Mouse (Mus musculus) MEL (cell line): ENCODE results near the gene Gm10203.

Source experiments
- CTCF ChIP-seq, 3 experiments: IDR thresholded peaks in 2 of 3; conservative IDR thresholded peaks in 1 of 3; 2 replicates each; pipeline ENCODE4 v1.5.1; 2011 to 2012; ENCODE audit warnings: low read length in 3 of 3, low read depth in 2 of 3, mild to moderate bottlenecking in 2 of 3, improper control_type of control experiment in 1 of 3, inconsistent platforms in 1 of 3, mixed read lengths in 1 of 3, moderate library complexity in 1 of 3; ENCODE audit not compliant: control insufficient read depth in 1 of 3, insufficient read depth in 1 of 3, poor library complexity in 1 of 3, severe bottlenecking in 1 of 3
- ELF1 ChIP-seq: IDR thresholded peaks from 2 replicates; pipeline ENCODE4 v1.6.1; 2014; ENCODE audit warnings: low read depth, mild to moderate bottlenecking, inconsistent platforms, low read length, improper control_type of control experiment, moderate library complexity
- GABPA ChIP-seq: IDR thresholded peaks from 2 replicates; pipeline ENCODE4 v1.6.1; 2012; ENCODE audit warnings: low read depth, mild to moderate bottlenecking, inconsistent platforms, low read length, improper control_type of control experiment, moderate library complexity
- JUND ChIP-seq: IDR thresholded peaks from 2 replicates; pipeline ENCODE4 v1.6.1; 2011; ENCODE audit warnings: low read depth, mild to moderate bottlenecking, improper control_type of control experiment, low read length
- MAFK ChIP-seq: IDR thresholded peaks from 2 replicates; pipeline ENCODE4 v1.6.1; 2011; ENCODE audit warnings: low read depth, mild to moderate bottlenecking, low read length, improper control_type of control experiment, borderline replicate concordance
- MEF2A ChIP-seq: IDR thresholded peaks from 2 replicates; pipeline ENCODE4 v1.6.1; 2014; ENCODE audit warnings: low read depth, mild to moderate bottlenecking, inconsistent platforms, low read length, improper control_type of control experiment; ENCODE audit not compliant: poor library complexity, insufficient replicate concordance, severe bottlenecking; ENCODE audit errors: extremely low read depth
- NELFE ChIP-seq: IDR thresholded peaks from 2 replicates; pipeline ENCODE4 v1.6.1; 2011; ENCODE audit warnings: low read depth, low read length, improper control_type of control experiment
- POLR2AphosphoS2 ChIP-seq: IDR thresholded peaks from 2 replicates; pipeline ENCODE4 v1.6.1; 2011; ENCODE audit warnings: low read length, improper control_type of control experiment
- POLR2AphosphoS5 ChIP-seq: IDR thresholded peaks from 2 replicates; pipeline ENCODE4 v1.6.1; 2012; ENCODE audit warnings: low read depth, borderline replicate concordance, mild to moderate bottlenecking, inconsistent platforms, low read length, moderate library complexity, mixed read lengths
- TCF12 ChIP-seq: IDR thresholded peaks from 2 replicates; pipeline ENCODE4 v1.6.1; 2014; ENCODE audit warnings: low read depth, mild to moderate bottlenecking, inconsistent platforms, low read length, improper control_type of control experiment, moderate library complexity
- USF1 ChIP-seq: IDR thresholded peaks from 2 replicates; pipeline ENCODE4 v1.6.1; 2014; ENCODE audit warnings: low read depth, mild to moderate bottlenecking, inconsistent platforms, low read length, improper control_type of control experiment, moderate library complexity

DNA sequence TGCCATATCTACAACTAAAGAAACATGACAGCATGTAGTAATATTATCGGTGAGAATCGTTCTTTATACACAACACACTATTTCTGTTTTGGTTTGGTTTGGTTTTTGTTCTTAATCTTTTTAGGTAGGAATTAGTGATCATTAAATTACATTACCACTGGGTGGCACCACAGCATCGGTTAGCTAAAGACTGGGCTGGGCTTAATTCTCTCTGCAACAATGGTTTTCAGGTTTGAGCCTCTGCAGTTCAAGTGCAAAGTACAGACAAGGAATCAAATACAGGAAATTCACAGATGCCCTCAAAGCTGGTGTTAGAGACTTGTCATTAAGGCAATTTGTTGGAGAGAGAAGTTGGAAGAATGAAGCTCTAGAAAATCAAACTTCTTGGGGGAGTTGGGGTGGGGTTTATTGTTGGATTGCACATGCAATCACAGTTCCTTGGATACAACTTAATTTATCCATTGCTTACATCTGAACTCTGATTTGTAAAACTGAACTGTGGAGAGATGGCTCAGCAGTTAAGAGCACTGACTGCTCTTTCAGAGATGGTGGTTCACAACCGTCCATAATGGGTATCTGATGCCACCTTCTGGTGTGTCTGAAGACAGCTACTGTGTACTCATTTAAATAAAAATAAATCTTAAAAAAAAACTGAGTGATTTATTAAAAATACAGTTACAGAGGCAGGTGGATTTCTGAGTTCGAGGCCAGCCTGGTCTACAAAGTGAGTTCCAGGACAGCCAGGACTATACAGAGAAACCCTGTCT, 2.5 kb downstream of the Gm10203 start:
- TF ChIP-seq NELFE (no peak), GABPA (no peak), MEF2A (no peak), ELF1 (no peak), CTCF (IDR thresholded peaks at IDR 0.05 in 2 of 3, conservative IDR thresholded peaks at IDR 0.05 in 1 of 3; ENCODE audit: control insufficient read depth in 1 of 3, insufficient read depth in 1 of 3, low read depth in 2 of 3, low read length in 3 of 3, poor library complexity in 1 of 3, severe bottlenecking in 1 of 3) (peak; percentile 62 to 99 (median 68)), JUND (no peak), TCF12 (no peak), POLR2AphosphoS2 (no peak), MAFK (no peak), USF1 (no peak), POLR2AphosphoS5 (no peak)
